Mouse (Mus musculus) MEL (cell line): ENCODE measurements around the gene Tub. TPM values are rescaled to one million over a fixed set of nuclear protein-coding genes. Genes with fewer than 3 reads are reported as not detected.

ENCODE experiments used
- DNase-seq: peaks from one replicate; pipeline ENCODE4 v3.0.0; 2011; ENCODE audit warnings: low read depth, low spot score
- H3K27ac ChIP-seq: 2 replicates; pipeline ENCODE4 v1.5.1; 2012; ENCODE audit warnings: low read depth, mild to moderate bottlenecking, control low read depth, low read length, moderate library complexity; ENCODE audit not compliant: control insufficient read depth
- H3K27me3 ChIP-seq, 2 experiments: fragments of 150-350 bp in 1 of 2; sonication (generic) in 1 of 2; 2 replicates each; pipeline ENCODE4 v1.6.1; 2012; ENCODE audit warnings: low read length in 2 of 2, mild to moderate bottlenecking in 2 of 2, improper control_type of control experiment in 1 of 2, moderate library complexity in 1 of 2; ENCODE audit not compliant: insufficient read depth in 2 of 2, control insufficient read depth in 1 of 2
- H3K36me3 ChIP-seq, 2 experiments: 2 replicates each; pipeline ENCODE4 v1.6.1; 2012 to 2014; ENCODE audit warnings: low read length in 2 of 2, improper control_type of control experiment in 1 of 2, inconsistent platforms in 1 of 2, mild to moderate bottlenecking in 1 of 2; ENCODE audit not compliant: insufficient read depth in 2 of 2, control insufficient read depth in 1 of 2
- H3K4me1 ChIP-seq, 2 experiments: fragments of 150-350 bp in 1 of 2; sonication (generic) in 1 of 2; 2 replicates each; pipeline ENCODE4 v1.6.1; 2012; ENCODE audit warnings: low read length in 2 of 2, improper control_type of control experiment in 1 of 2, mild to moderate bottlenecking in 1 of 2; ENCODE audit not compliant: insufficient read depth in 2 of 2, control insufficient read depth in 1 of 2
- H3K4me3 ChIP-seq, 2 experiments: fragments of 150-350 bp in 1 of 2; sonication (generic) in 1 of 2; 2 replicates each; pipeline ENCODE4 v1.5.1; 2012; ENCODE audit warnings: low read depth in 2 of 2, low read length in 2 of 2, mild to moderate bottlenecking in 2 of 2, moderate library complexity in 2 of 2, control low read depth in 1 of 2, improper control_type of control experiment in 1 of 2; ENCODE audit not compliant: control insufficient read depth in 1 of 2, insufficient read depth in 1 of 2
- H3K79me2 ChIP-seq: 2 replicates; pipeline ENCODE4 v1.6.1; 2012; ENCODE audit warnings: mild to moderate bottlenecking, low read length, moderate library complexity; ENCODE audit not compliant: control insufficient read depth, poor library complexity, insufficient read depth
- H3K9ac ChIP-seq: 2 replicates; pipeline ENCODE4 v1.6.1; 2012; ENCODE audit warnings: low read depth, mild to moderate bottlenecking, control low read depth, low read length, moderate library complexity; ENCODE audit not compliant: control insufficient read depth, poor library complexity, severe bottlenecking
- H3K9me3 ChIP-seq: fragments of 150-350 bp; sonication (generic); replicated peaks from 2 replicates; pipeline ENCODE4 v1.6.1; 2012; ENCODE audit warnings: mild to moderate bottlenecking, low read length, improper control_type of control experiment, moderate library complexity; ENCODE audit not compliant: insufficient read depth
- BHLHE40 ChIP-seq: IDR thresholded peaks from 2 replicates; pipeline ENCODE4 v1.6.1; 2012; ENCODE audit warnings: low read depth, mild to moderate bottlenecking, inconsistent platforms, low read length, improper control_type of control experiment, borderline replicate concordance
- CTCF ChIP-seq, 3 experiments: IDR thresholded peaks in 2 of 3; conservative IDR thresholded peaks in 1 of 3; 2 replicates each; pipeline ENCODE4 v1.5.1; 2011 to 2012; ENCODE audit warnings: low read length in 3 of 3, low read depth in 2 of 3, mild to moderate bottlenecking in 2 of 3, improper control_type of control experiment in 1 of 3, inconsistent platforms in 1 of 3, mixed read lengths in 1 of 3, moderate library complexity in 1 of 3; ENCODE audit not compliant: control insufficient read depth in 1 of 3, insufficient read depth in 1 of 3, poor library complexity in 1 of 3, severe bottlenecking in 1 of 3
- ELF1 ChIP-seq: IDR thresholded peaks from 2 replicates; pipeline ENCODE4 v1.6.1; 2014; ENCODE audit warnings: low read depth, mild to moderate bottlenecking, inconsistent platforms, low read length, improper control_type of control experiment, moderate library complexity
- EP300 ChIP-seq, 2 experiments: IDR thresholded peaks; 2 replicates each; pipeline ENCODE4 v1.6.1; 2011; ENCODE audit warnings: improper control_type of control experiment in 2 of 2, low read length in 2 of 2, low read depth in 1 of 2, mild to moderate bottlenecking in 1 of 2
- ETS1 ChIP-seq: IDR thresholded peaks from 2 replicates; pipeline ENCODE4 v1.6.1; 2012; ENCODE audit warnings: low read depth, mild to moderate bottlenecking, inconsistent platforms, low read length, improper control_type of control experiment, moderate library complexity
- GATA1 ChIP-seq: IDR thresholded peaks from 2 replicates; pipeline ENCODE4 v1.6.1; 2011; ENCODE audit warnings: low read depth, low read length, improper control_type of control experiment
- HCFC1 ChIP-seq: IDR thresholded peaks from 2 replicates; pipeline ENCODE4 v1.6.1; 2012; ENCODE audit warnings: low read depth, mild to moderate bottlenecking, inconsistent platforms, low read length, improper control_type of control experiment, moderate library complexity
- MAZ ChIP-seq: IDR thresholded peaks from 2 replicates; pipeline ENCODE4 v1.6.1; 2012; ENCODE audit warnings: low read depth, mild to moderate bottlenecking, inconsistent platforms, low read length, improper control_type of control experiment
- MYC ChIP-seq: IDR thresholded peaks from 2 replicates; pipeline ENCODE4 v1.6.1; 2011; ENCODE audit warnings: low read depth, mild to moderate bottlenecking, low read length, improper control_type of control experiment, moderate library complexity
- POLR2AphosphoS2 ChIP-seq: IDR thresholded peaks from 2 replicates; pipeline ENCODE4 v1.6.1; 2011; ENCODE audit warnings: low read length, improper control_type of control experiment
- SIN3A ChIP-seq: IDR thresholded peaks from 2 replicates; pipeline ENCODE4 v1.6.1; 2012; ENCODE audit warnings: low read length, improper control_type of control experiment, inconsistent platforms
- USF2 ChIP-seq, 2 experiments: IDR thresholded peaks; 2 replicates each; pipeline ENCODE4 v1.6.1; 2011 to 2012; ENCODE audit warnings: improper control_type of control experiment in 2 of 2, low read length in 2 of 2, borderline replicate concordance in 1 of 2, inconsistent platforms in 1 of 2, low read depth in 1 of 2, mild to moderate bottlenecking in 1 of 2; ENCODE audit not compliant: insufficient read depth in 1 of 2
- ZC3H11A ChIP-seq: IDR thresholded peaks from 2 replicates; pipeline ENCODE4 v1.6.1; 2012; ENCODE audit warnings: low read depth, mild to moderate bottlenecking, inconsistent platforms, low read length, improper control_type of control experiment
- ZMIZ1 ChIP-seq: IDR thresholded peaks from 2 replicates; pipeline ENCODE4 v1.6.1; 2012; ENCODE audit warnings: low read depth, mild to moderate bottlenecking, inconsistent platforms, low read length, improper control_type of control experiment, moderate library complexity
- polyA plus RNA-seq, 2 experiments: library from polyadenylated mRNA; stranded (reverse) in 1 of 2; unstranded in 1 of 2; fragments of >175 nt in 1 of 2; fragments of >200 nt in 1 of 2; gene quantifications; 2 replicates each; pipeline versions ENCODE4 v1.2.1 to v1.2.4; 2012; ENCODE audit warnings: low replicate concordance in 2 of 2, low read depth in 1 of 2; ENCODE audit not compliant: insufficient read length in 2 of 2, insufficient read depth in 1 of 2, missing spikeins in 1 of 2
- total RNA-seq: library from RNA; depleted of rRNA; stranded (reverse); fragments of 300-350 nt; gene quantifications from 2 replicates; pipeline ENCODE4 v1.2.3, GENCODE M21; 2012

Gene Tub
- total and polyA plus RNA-seq, 3 experiments: not detected

GRCm38 (mm10) chr7:108957734-108958133 lies 7.6 kb downstream of the Tub start:
- Histone ChIP-seq H3K79me2 (no peaks in the 10 kb centered on the region), H3K9ac (no peak overlapping the region), H3K36me3 (peaks cover 0 to 16% of the 10 kb centered on the region in 2 experiments; a peak in 2 of 4 replicates), H3K4me3 (no peak overlapping the region), H3K4me1 (peaks cover 3 to 14% of the 10 kb centered on the region in 2 experiments; a peak in 2 of 4 replicates), H3K27ac (no peak overlapping the region), H3K9me3 (no peaks in the 10 kb centered on the region)
- DNase-seq: peak; percentile 10
- no peak for TF ChIP-seq MAZ
- TF ChIP-seq HCFC1: no peak
- TF ChIP-seq POLR2AphosphoS2: no peak
- no peak for TF ChIP-seq ELF1
- TF ChIP-seq EP300 (IDR thresholded peaks at IDR 0.05; ENCODE audit: low read depth in 1 of 2, low read length in 2 of 2): no peak
- TF ChIP-seq ETS1: no peak
- no peak for TF ChIP-seq BHLHE40
- TF ChIP-seq SIN3A: no peak
- TF ChIP-seq ZC3H11A: no peak
- no peak for TF ChIP-seq CTCF (IDR thresholded peaks at IDR 0.05 in 2 of 3, conservative IDR thresholded peaks at IDR 0.05 in 1 of 3; ENCODE audit: control insufficient read depth in 1 of 3, insufficient read depth in 1 of 3, low read depth in 2 of 3, low read length in 3 of 3, poor library complexity in 1 of 3, severe bottlenecking in 1 of 3)
- no peak for TF ChIP-seq ZMIZ1
- TF ChIP-seq MYC: no peak
- no peak for TF ChIP-seq GATA1
- TF ChIP-seq, all 39 proteins: peak for 0
- no peaks in the 10 kb centered on the region for H3K27me3 ChIP-seq

- no peak for TF ChIP-seq USF2 (IDR thresholded peaks at IDR 0.05; ENCODE audit: borderline replicate concordance in 1 of 2, insufficient read depth in 1 of 2, low read depth in 1 of 2, low read length in 2 of 2)
- peak; percentile 9 to 27 (median 17); a peak in 3 of 6 replicates for TF ChIP-seq CTCF (IDR thresholded peaks at IDR 0.05 in 2 of 3, conservative IDR thresholded peaks at IDR 0.05 in 1 of 3; ENCODE audit: control insufficient read depth in 1 of 3, insufficient read depth in 1 of 3, low read depth in 2 of 3, low read length in 3 of 3, poor library complexity in 1 of 3, severe bottlenecking in 1 of 3)
- TF ChIP-seq, all 39 proteins: peak for 1
- no peak for DNase-seq
These were observed 15.8 kb downstream of the Tub start for GRCm38 (mm10) chr7:108965968-108966367.

More at GRCm38 (mm10) chr7:108965968-108966367, 15.8 kb downstream of the Tub start:
- Histone ChIP-seq H3K27me3 (no peaks in the 10 kb centered on the region; a peak in 1 of 4 replicates), H3K36me3 (no peaks in the 10 kb centered on the region), H3K4me3 (no peak overlapping the region), H3K4me1 (no peaks in the 10 kb centered on the region; a peak in 1 of 4 replicates), H3K27ac (no peak overlapping the region), H3K9me3 (no peaks in the 10 kb centered on the region), H3K79me2 (no peaks in the 10 kb centered on the region), H3K9ac (no peak overlapping the region)
